In genomic region chr13:64011157-64011556, GRCm38 (mm10) we compare ENCODE assay signal across 26 mouse cellular contexts.
DNase-seq lines count a peak whose midpoint lies in the region; ATAC-seq and TF ChIP-seq lines count a peak whose summit lies in the region.
"Had no signal": no experiment of that assay in that cellular context is flagged by ENCODE, and none has a peak within 500 bp of the region (broad histone marks: within the 10 kb centered on the region; RNA-seq: fewer than 3 reads in every experiment).

No protein-coding gene starts in this region.

- peaks cover 25% of the 10 kb centered on the region for H3K4me1 ChIP-seq in embryonic facial prominence, embryonic 13.5 days
- peaks cover 12% of the 10 kb centered on the region; the same call in 1 of the 2 replicates for H3K4me1 ChIP-seq in embryonic facial prominence, embryonic 10.5 days
- peaks cover 13% of the 10 kb centered on the region; the same call in 1 of the 2 replicates for H3K4me1 ChIP-seq in embryonic facial prominence, embryonic 14.5 days (ENCODE audit: control insufficient read depth, insufficient read depth, low read length)
- no peaks in the 10 kb centered on the region for H3K4me1 ChIP-seq in liver, postnatal 0 days (ENCODE audit: insufficient read depth)
- H3K4me1 ChIP-seq: forebrain, embryonic 12.5 days; hindbrain, embryonic 10.5 days; hindbrain, embryonic 15.5 days; midbrain, embryonic 10.5 days; midbrain, embryonic 15.5 days; neural tube, embryonic 12.5 days; stomach, embryonic 15.5 days had no signal

- no peak overlapping the region for H3K4me3 ChIP-seq in embryonic facial prominence, embryonic 13.5 days
- no peak overlapping the region for H3K4me3 ChIP-seq in embryonic facial prominence, embryonic 10.5 days
- H3K4me3 ChIP-seq in C2C12 (ENCODE audit: insufficient read depth, poor library complexity, severe bottlenecking) (no peak overlapping the region), myocyte (no peak overlapping the region)
- no peak overlapping the region for H3K4me3 ChIP-seq in embryonic facial prominence, embryonic 14.5 days (ENCODE audit: low read depth, low read length)
- H3K4me3 ChIP-seq in liver, postnatal 0 days (ENCODE audit: low read depth, low read length) = no peak overlapping the region
- H3K4me3 ChIP-seq: forebrain, embryonic 12.5 days; hindbrain, embryonic 10.5 days; hindbrain, embryonic 15.5 days; midbrain, embryonic 10.5 days; midbrain, embryonic 15.5 days; neural tube, embryonic 12.5 days; stomach, embryonic 15.5 days had no signal

- no peak overlapping the region for H3K4me2 ChIP-seq in embryonic facial prominence, embryonic 13.5 days
- H3K4me2 ChIP-seq in embryonic facial prominence, embryonic 14.5 days (ENCODE audit: low read depth, low read length) = no peak overlapping the region
- H3K4me2 ChIP-seq in myocyte (ENCODE audit: low read depth) = no peak overlapping the region
- H3K4me2 ChIP-seq in liver, postnatal 0 days (ENCODE audit: low read depth, low read length) = no peak overlapping the region
- H3K4me2 ChIP-seq: forebrain, embryonic 12.5 days; hindbrain, embryonic 15.5 days; midbrain, embryonic 15.5 days; neural tube, embryonic 12.5 days; stomach, embryonic 15.5 days had no signal

- no peaks in the 10 kb centered on the region for H3K79me3 ChIP-seq in C2C12 (ENCODE audit: low read depth)

- no peak overlapping the region for H3ac ChIP-seq in C2C12 (ENCODE audit: control insufficient read depth, insufficient read length, low read depth)
- H3ac ChIP-seq in myocyte (ENCODE audit: control insufficient read depth, insufficient read length) = no peak overlapping the region

- peak overlapping the region; percentile 66 for H3K27ac ChIP-seq in embryonic facial prominence, embryonic 13.5 days
- H3K27ac ChIP-seq in embryonic facial prominence, embryonic 10.5 days (replicated peaks) = no peak overlapping the region
- peak overlapping the region; percentile 35; the same call in 1 of the 2 replicates for H3K27ac ChIP-seq in embryonic facial prominence, embryonic 14.5 days (replicated peaks; ENCODE audit: low read depth, low read length)
- no peak overlapping the region for H3K27ac ChIP-seq in liver, postnatal 0 days (ENCODE audit: low read depth)
- H3K27ac ChIP-seq: forebrain, embryonic 12.5 days; hindbrain, embryonic 10.5 days; hindbrain, embryonic 15.5 days; liver, embryonic 14.5 days; midbrain, embryonic 10.5 days; midbrain, embryonic 15.5 days; neural tube, embryonic 12.5 days; stomach, embryonic 15.5 days had no signal

- H3K9ac ChIP-seq in embryonic facial prominence, embryonic 13.5 days = no peak overlapping the region
- H3K9ac ChIP-seq in embryonic facial prominence, embryonic 14.5 days (ENCODE audit: low read depth, low read length) = no peak overlapping the region
- no peak overlapping the region for H3K9ac ChIP-seq in liver, postnatal 0 days (replicated peaks)
- H3K9ac ChIP-seq: forebrain, embryonic 12.5 days; forebrain, postnatal 0 days; hindbrain, embryonic 15.5 days; liver, embryonic 14.5 days; midbrain, embryonic 15.5 days; neural tube, embryonic 12.5 days; stomach, embryonic 15.5 days had no signal

- H3K9me3 ChIP-seq in embryonic facial prominence, embryonic 13.5 days = no peaks in the 10 kb centered on the region
- no peaks in the 10 kb centered on the region for H3K9me3 ChIP-seq in embryonic facial prominence, embryonic 10.5 days
- no peaks in the 10 kb centered on the region for H3K9me3 ChIP-seq in embryonic facial prominence, embryonic 14.5 days (ENCODE audit: control insufficient read depth, low read length)
- H3K9me3 ChIP-seq in liver, postnatal 0 days (ENCODE audit: low read length) = no peaks in the 10 kb centered on the region
- H3K9me3 ChIP-seq: forebrain, embryonic 12.5 days; hindbrain, embryonic 10.5 days; hindbrain, embryonic 15.5 days; midbrain, embryonic 10.5 days; midbrain, embryonic 15.5 days; neural tube, embryonic 12.5 days; stomach, embryonic 15.5 days had no signal

- H3K36me3 ChIP-seq in embryonic facial prominence, embryonic 13.5 days = no peaks in the 10 kb centered on the region
- no peaks in the 10 kb centered on the region for H3K36me3 ChIP-seq in embryonic facial prominence, embryonic 10.5 days (replicated peaks)
- H3K36me3 ChIP-seq in C2C12 (ENCODE audit: control insufficient read depth, insufficient read depth) (no peaks in the 10 kb centered on the region), myocyte (ENCODE audit: control insufficient read depth, insufficient read depth) (no peaks in the 10 kb centered on the region)
- no peaks in the 10 kb centered on the region for H3K36me3 ChIP-seq in embryonic facial prominence, embryonic 14.5 days (ENCODE audit: control insufficient read depth, insufficient read depth, low read length)
- no peaks in the 10 kb centered on the region for H3K36me3 ChIP-seq in liver, postnatal 0 days (replicated peaks; ENCODE audit: insufficient read depth, low read length)
- H3K36me3 ChIP-seq: forebrain, embryonic 12.5 days; hindbrain, embryonic 10.5 days; hindbrain, embryonic 15.5 days; midbrain, embryonic 10.5 days; midbrain, embryonic 15.5 days; neural tube, embryonic 12.5 days; stomach, embryonic 15.5 days had no signal

- ATAC-seq in embryonic facial prominence, embryonic 13.5 days (ENCODE audit: insufficient number of reproducible peaks, insufficient read depth, low FRiP score, low TSS enrichment, low read depth) = no peak
- ATAC-seq in embryonic facial prominence, embryonic 14.5 days (ENCODE audit: low read depth) = no peak
- ATAC-seq in liver, postnatal 0 days = no peak
- ATAC-seq: forebrain, postnatal 0 days; inflammation-experienced regulatory T-cells, adult 6 months; midbrain, embryonic 15.5 days had no signal

- TF ChIP-seq CTCF in C2C12 (IDR thresholded peaks at IDR 0.05; ENCODE audit: control insufficient read depth, insufficient read depth, insufficient read length) = no peak
- no peak for TF ChIP-seq CTCF in liver, postnatal 0 days (IDR thresholded peaks at IDR 0.05; ENCODE audit: low read depth)

- H3K27me3 ChIP-seq in embryonic facial prominence, embryonic 13.5 days = no peaks in the 10 kb centered on the region
- no peaks in the 10 kb centered on the region for H3K27me3 ChIP-seq in embryonic facial prominence, embryonic 10.5 days (replicated peaks; ENCODE audit: low read depth, poor library complexity, severe bottlenecking)
- H3K27me3 ChIP-seq in C2C12 (ENCODE audit: control insufficient read depth, insufficient read depth, insufficient read length) (no peaks in the 10 kb centered on the region), myocyte (ENCODE audit: control insufficient read depth, insufficient read depth, insufficient read length) (no peaks in the 10 kb centered on the region)
- H3K27me3 ChIP-seq in embryonic facial prominence, embryonic 14.5 days (replicated peaks; ENCODE audit: control insufficient read depth, insufficient read depth, low read length) = no peaks in the 10 kb centered on the region
- no peaks in the 10 kb centered on the region for H3K27me3 ChIP-seq in liver, postnatal 0 days (ENCODE audit: insufficient read depth, low read length)
- H3K27me3 ChIP-seq: hindbrain, embryonic 15.5 days; midbrain, embryonic 15.5 days; neural tube, embryonic 12.5 days; stomach, embryonic 15.5 days had no signal

- H3K79me2 ChIP-seq in C2C12 (ENCODE audit: control insufficient read depth, insufficient read depth) = no peaks in the 10 kb centered on the region
- H3K79me2 ChIP-seq in myocyte (ENCODE audit: control insufficient read depth, insufficient read depth) = no peaks in the 10 kb centered on the region

- no peak for DNase-seq in embryonic facial prominence, embryonic 10.5 days (ENCODE audit: low spot score)
- peak; percentile 78 for DNase-seq in embryonic facial prominence, embryonic 14.5 days (ENCODE audit: low spot score)
- no peak for DNase-seq in gastrocnemius, postnatal 25 days
- no peak for DNase-seq in liver, postnatal 0 days
- DNase-seq: adrenal gland, postnatal 25 days; cerebellum, adult 11-12 months; cerebellum, postnatal 10 days; forebrain, postnatal 0 days; heart, postnatal 14 days; kidney, adult 11 months; kidney, postnatal 14 days; liver; lung, postnatal 10 days; thymus, postnatal 14 days had no signal

- no peak for TF ChIP-seq POLR2A in myocyte (IDR thresholded peaks at IDR 0.05; ENCODE audit: insufficient read length, low read depth)

- TF ChIP-seq EP300 in liver, postnatal 0 days (IDR thresholded peaks at IDR 0.05; ENCODE audit: low read depth) = no peak

- 59% methylated on average over 4 of the region's 4 CpGs for WGBS in embryonic facial prominence, embryonic 13.5 days
- 92% methylated on average over 4 of the region's 4 CpGs for WGBS in embryonic facial prominence, embryonic 10.5 days
- WGBS in embryonic facial prominence, embryonic 14.5 days = 55% methylated on average over 4 of the region's 4 CpGs
- WGBS in liver, postnatal 0 days (ENCODE audit: insufficient replicate concordance) = 68% methylated on average over 4 of the region's 4 CpGs

TF ChIP-seq in C2C12, 6 proteins besides CTCF, POLR2A, EP300 and RAD21:
- TF ChIP-seq CEBPB (IDR thresholded peaks at IDR 0.05; ENCODE audit: low read depth) = peak; percentile 62
- no peak for TF ChIP-seq FOSL1 (IDR thresholded peaks at IDR 0.05; ENCODE audit: insufficient read depth, low read length, poor library complexity, severe bottlenecking)
TF ChIP-seq in C2C12: peak in this region for 1.

TF ChIP-seq in myocyte, 11 proteins besides CTCF, POLR2A, EP300 and RAD21:
- TF ChIP-seq CEBPB (IDR thresholded peaks at IDR 0.05; ENCODE audit: insufficient read depth, poor library complexity, severe bottlenecking) = peak; percentile 55; the same call in 1 of the 2 replicates
- TF ChIP-seq TCF12 (IDR thresholded peaks at IDR 0.05; ENCODE audit: insufficient read depth, poor library complexity, severe bottlenecking) = no peak

Comparison
In these comparisons a context has a peak if more than half of its experiments do, and no peak if none do; other contexts are left out.
1. H3K27ac ChIP-seq: peak in embryonic facial prominence, embryonic 13.5 days (single experiment) and embryonic facial prominence, embryonic 14.5 days (single experiment); none in embryonic facial prominence, embryonic 10.5 days (single experiment) and liver, postnatal 0 days (single experiment).